Mouse (Mus musculus): ENCODE data around the gene Itgb1. TPM values are rescaled to one million over a fixed set of nuclear protein-coding genes. Genes with fewer than 3 reads are reported as not detected.

Gene Itgb1
- total RNA-seq, 2 experiments from 2014 or later: 384 to 410 TPM

Other genes with a start within 250 kb of the Itgb1 start
- not detected for gene Gm3952, start 113.0 kb downstream of the Itgb1 start, total RNA-seq (2021)

Data from heart, postnatal 36 days (tissue).